Mouse (Mus musculus) forebrain, embryonic 10.5 days (tissue): Measurements from ENCODE around the gene 2210418O10Rik. TPM values are rescaled to one million over a fixed set of nuclear protein-coding genes. Genes with fewer than 3 reads are reported as not detected.
"Not testable (repeated sequence)": the region's sequence is repeated elsewhere in the genome, so short reads cannot be mapped to it uniquely, and the experiment has no call there.

Source experiments
- DNase-seq: peaks from one replicate; pipeline ENCODE4 v3.0.0-alpha.2; 2017; ENCODE audit warnings: low spot score; ENCODE audit errors: extremely low spot score
- H3K27ac ChIP-seq: fragments of 300-500 bp; sonication (generic); 2 replicates; pipeline ENCODE4 v1.5.1; 2016; ENCODE audit warnings: mild to moderate bottlenecking
- H3K27me3 ChIP-seq: fragments of 300-500 bp; sonication (generic); 2 replicates; pipeline ENCODE4 v1.6.1; 2016; ENCODE audit warnings: mild to moderate bottlenecking; ENCODE audit not compliant: poor library complexity, severe bottlenecking
- H3K36me3 ChIP-seq: fragments of 300-500 bp; sonication (generic); replicated peaks from 2 replicates; pipeline ENCODE4 v1.6.1; 2016; ENCODE audit warnings: mild to moderate bottlenecking, moderate library complexity
- H3K4me1 ChIP-seq: fragments of 300-500 bp; sonication (generic); 2 replicates; pipeline ENCODE4 v1.6.1; 2016
- H3K4me3 ChIP-seq: fragments of 300-500 bp; sonication (generic); 2 replicates; pipeline ENCODE4 v1.5.1; 2016; ENCODE audit warnings: mild to moderate bottlenecking, moderate library complexity
- H3K9me3 ChIP-seq: fragments of 300-500 bp; sonication (generic); 2 replicates; pipeline ENCODE4 v1.6.1; 2016; ENCODE audit warnings: mild to moderate bottlenecking, moderate library complexity
- WGBS: fragments of 180-500 bp; shearing (Covaris S2); methylation state at CpG from one replicate; pipeline ENCODE4 v1.1.7; 2016; 5-methylcytosine and 5-hydroxymethylcytosine counted together
- polyA plus RNA-seq: library from polyadenylated mRNA; unstranded; fragments of >200 nt; fragmentation: Nextera tagmentation; extraction: Ambion mirVana; gene quantifications from 2 replicates; pipeline ENCODE4 v1.2.1, GENCODE M21; 2016

2210418O10Rik gene
- polyA plus RNA-seq = 8.4 and 11.7 TPM in 2 replicates

- no CpG with 5 or more reads among the region's 2 CpGs for WGBS
- H3K9me3 ChIP-seq, H3K4me3 ChIP-seq, H3K27me3 ChIP-seq, DNase-seq, H3K27ac ChIP-seq, H3K36me3 ChIP-seq, H3K4me1 ChIP-seq: not testable (repeated sequence)
These were observed at the start of gene 2210418O10Rik for GRCm38 (mm10) chr2:176226269-176226668. TSS of gene 2210418O10Rik (plus strand) at chr2:176226569.

- WGBS = no CpG with 5 or more reads among the region's 1 CpGs
- not testable (repeated sequence) for H3K4me1 ChIP-seq, H3K4me3 ChIP-seq, H3K36me3 ChIP-seq, DNase-seq, H3K27ac ChIP-seq, H3K9me3 ChIP-seq, H3K27me3 ChIP-seq
These were observed 22.1 kb downstream of the 2210418O10Rik start for GRCm38 (mm10) chr2:176248519-176248918.

Other genes with a start within 250 kb of the 2210418O10Rik start
- 1.2 and 2.5 TPM in 2 replicates for gene Gm2004, start 76.7 kb upstream of the 2210418O10Rik start, polyA plus RNA-seq
- gene Gm11009, start 92.9 kb downstream of the 2210418O10Rik start, polyA plus RNA-seq = not detected in 2 replicates
- 10.8 and 11.5 TPM in 2 replicates for gene Gm14435, start 197.0 kb downstream of the 2210418O10Rik start, polyA plus RNA-seq